Mouse (Mus musculus) embryonic fibroblast, embryonic 13.5 days (primary cell): ENCODE results near the gene Trhr2. TPM values are rescaled to one million over a fixed set of nuclear protein-coding genes. Genes with fewer than 3 reads are reported as not detected.

Experiments
- H3K27ac ChIP-seq: 2 replicates; pipeline ENCODE4 v1.5.1; 2012; ENCODE audit warnings: low read length, control low read depth, inconsistent platforms; ENCODE audit not compliant: insufficient read depth
- H3K4me1 ChIP-seq: 2 replicates; pipeline ENCODE4 v1.6.1; 2011; ENCODE audit warnings: low read length; ENCODE audit not compliant: control insufficient read depth, insufficient read depth
- H3K4me3 ChIP-seq: 2 replicates; pipeline ENCODE4 v1.5.1; 2011; ENCODE audit warnings: mild to moderate bottlenecking, control low read depth, low read length; ENCODE audit not compliant: insufficient read depth
- CTCF ChIP-seq: IDR thresholded peaks from 2 replicates; pipeline ENCODE4 v1.5.1; 2011; ENCODE audit warnings: mild to moderate bottlenecking, control low read depth, low read length, moderate library complexity, borderline replicate concordance; ENCODE audit not compliant: insufficient read depth
- POLR2A ChIP-seq: IDR thresholded peaks from 2 replicates; pipeline ENCODE4 v1.6.1; 2011; ENCODE audit warnings: low read depth, mild to moderate bottlenecking, control low read depth, low read length, moderate library complexity
- polyA plus RNA-seq: library from polyadenylated mRNA; stranded (reverse); fragments of >200 nt; gene quantifications from 2 replicates; pipeline ENCODE4 v1.2.4, GENCODE M21; 2011; ENCODE audit warnings: low read depth; ENCODE audit not compliant: missing spikeins, insufficient read length

Gene Trhr2
- polyA plus RNA-seq, 1 experiment: not detected

GRCm38 (mm10) chr8:122376365-122377231 is 16.1 kb upstream of the Trhr2 start, which contains the start of gene Zc3h18:
Gene Zc3h18, plus strand, starts transcription at chr8:122376609.
- H3K4me3 ChIP-seq: peak within 1 kb of the TSS; percentile 85
- peaks cover 8% of the 10 kb centered on the region for H3K4me1 ChIP-seq
- H3K27ac ChIP-seq: peak within 1 kb of the TSS; percentile 94
- TF ChIP-seq CTCF (no peak), POLR2A (peak; percentile 96)

GRCm38 (mm10) chr8:122375751-122376364 is 15.3 kb upstream of the Trhr2 start:
- peak overlapping the region; percentile 68; the same call in 1 of the 2 replicates for H3K27ac ChIP-seq
- TF ChIP-seq CTCF (no peak), POLR2A (no peak)
- peak overlapping the region; percentile 56 for H3K4me3 ChIP-seq
- peaks cover 8% of the 10 kb centered on the region for H3K4me1 ChIP-seq

GRCm38 (mm10) chr8:122375320-122375719 is 14.8 kb upstream of the Trhr2 start:
- H3K4me1 ChIP-seq: peaks cover 8% of the 10 kb centered on the region
- TF ChIP-seq POLR2A (no peak), CTCF (no peak)
- H3K27ac ChIP-seq: no peak overlapping the region
- H3K4me3 ChIP-seq: peak overlapping the region; percentile 56; the same call in 1 of the 2 replicates

GRCm38 (mm10) chr8:122371706-122372105 is 11.2 kb upstream of the Trhr2 start:
- no peak for TF ChIP-seq CTCF
- H3K4me1 ChIP-seq: peaks cover 10% of the 10 kb centered on the region
- no peak overlapping the region for H3K4me3 ChIP-seq
- no peak overlapping the region for H3K27ac ChIP-seq

GRCm38 (mm10) chr8:122369665-122370064 is 9.1 kb upstream of the Trhr2 start:
- no peak overlapping the region for H3K4me3 ChIP-seq
- TF ChIP-seq CTCF (peak; percentile 67; the same call in 1 of the 2 replicates), POLR2A (no peak)
- H3K27ac ChIP-seq: peak overlapping the region; percentile 13; the same call in 1 of the 2 replicates
- H3K4me1 ChIP-seq: peaks cover 10% of the 10 kb centered on the region

GRCm38 (mm10) chr8:122368494-122368893 is 7.9 kb upstream of the Trhr2 start:
- no peak overlapping the region for H3K4me3 ChIP-seq
- H3K27ac ChIP-seq: no peak overlapping the region
- peaks cover 10% of the 10 kb centered on the region for H3K4me1 ChIP-seq
- TF ChIP-seq POLR2A (no peak), CTCF (no peak)

- Histone ChIP-seq H3K27ac (no peak overlapping the region), H3K4me1 (peaks cover 9% of the 10 kb centered on the region), H3K4me3 (no peak overlapping the region)
- no peak for TF ChIP-seq CTCF
- TF ChIP-seq POLR2A: no peak
Measured at GRCm38 (mm10) chr8:122362967-122363366, 2.4 kb upstream of the Trhr2 start.

GRCm38 (mm10) chr8:122362271-122362670 is 1.7 kb upstream of the Trhr2 start:
- no peak for TF ChIP-seq POLR2A
- no peak for TF ChIP-seq CTCF
- no peak overlapping the region for H3K27ac ChIP-seq
- H3K4me1 ChIP-seq: peaks cover 9% of the 10 kb centered on the region
- no peak overlapping the region for H3K4me3 ChIP-seq

- H3K4me3 ChIP-seq: no peak overlapping the region
- peak overlapping the region; percentile 36; the same call in 1 of the 2 replicates for H3K27ac ChIP-seq
- TF ChIP-seq CTCF (no peak), POLR2A (no peak)
- H3K4me1 ChIP-seq: peaks cover 19% of the 10 kb centered on the region
Measured at GRCm38 (mm10) chr8:122359111-122359775, 1.3 kb downstream of the Trhr2 start.
